Mouse (Mus musculus) erythroblast, embryonic 14.5 days (primary cell): ENCODE data around the gene Numbl. TPM values are rescaled to one million over a fixed set of nuclear protein-coding genes. Genes with fewer than 3 reads are reported as not detected.

Experiments used
- H3K27me3 ChIP-seq: 2 replicates; pipeline ENCODE4 v1.6.1; 2012; ENCODE audit warnings: inconsistent platforms; ENCODE audit not compliant: control insufficient read depth
- H3K36me3 ChIP-seq: 2 replicates; pipeline ENCODE4 v1.6.1; 2012; ENCODE audit warnings: mild to moderate bottlenecking, inconsistent platforms; ENCODE audit not compliant: control insufficient read depth
- H3K4me1 ChIP-seq: 2 replicates; pipeline ENCODE4 v1.6.1; 2012; ENCODE audit warnings: inconsistent platforms; ENCODE audit not compliant: control insufficient read depth
- H3K4me3 ChIP-seq: replicated peaks from 2 replicates; pipeline ENCODE3; 2012; ENCODE audit warnings: moderate library complexity, mild to moderate bottlenecking, inconsistent platforms
- H3K9me3 ChIP-seq: 2 replicates; pipeline ENCODE4 v1.6.1; 2012; ENCODE audit warnings: low read length, inconsistent platforms, mixed read lengths; ENCODE audit not compliant: control insufficient read depth
- GATA1 ChIP-seq: IDR thresholded peaks from 2 replicates; pipeline ENCODE4 v1.6.1; 2012; ENCODE audit warnings: low read length, inconsistent platforms, mixed read lengths
- TAL1 ChIP-seq: IDR thresholded peaks from 3 replicates; pipeline ENCODE4 v1.6.1; 2012; ENCODE audit warnings: low read length, inconsistent platforms, mixed read lengths
- polyA plus RNA-seq: library from polyadenylated mRNA; stranded (reverse); fragments of >175 nt; gene quantifications from 2 replicates; pipeline ENCODE4 v1.2.3, GENCODE M21; 2012

Numbl gene
- polyA plus RNA-seq, 1 experiment: 0.09 TPM

- Histone ChIP-seq H3K9me3 (peaks cover 14% of the 10 kb centered on the region), H3K27me3 (peaks cover 100% of the 10 kb centered on the region), H3K4me3 (peak overlapping the region; percentile 49), H3K36me3 (no peaks in the 10 kb centered on the region), H3K4me1 (peaks cover 45% of the 10 kb centered on the region)
- TF ChIP-seq GATA1 (no peak), TAL1 (no peak)
Observed at GRCm38 (mm10) chr7:27331541-27331851, 73.3 kb downstream of the Numbl start.

Other genes starting within 250 kb of the Numbl start
- gene Cyp2a12, start 229.4 kb upstream of the Numbl start, polyA plus RNA-seq: not detected in 2 replicates
- gene Cyp2f2, start 138.5 kb upstream of the Numbl start, polyA plus RNA-seq: not detected in 2 replicates
- gene Cyp2t4, start 104.7 kb upstream of the Numbl start, polyA plus RNA-seq: not detected in 2 replicates
- 4.2 and 5.2 TPM in 2 replicates for gene Egln2, start 91.6 kb upstream of the Numbl start, polyA plus RNA-seq
- gene Rab4b, start 79.5 kb upstream of the Numbl start, polyA plus RNA-seq: 12.0 and 13.5 TPM in 2 replicates
- gene Gm21983, start 77.3 kb upstream of the Numbl start, polyA plus RNA-seq: 0.07 TPM in 1 of 2 replicates, not detected in the other
- gene Mia, start 77.3 kb upstream of the Numbl start, polyA plus RNA-seq: not detected in 2 replicates
- gene BC024978, start 62.7 kb upstream of the Numbl start, polyA plus RNA-seq: 0.16 and 0.19 TPM in 2 replicates
- 33.0 and 34.3 TPM in 2 replicates for gene Snrpa, start 62.2 kb upstream of the Numbl start, polyA plus RNA-seq
- gene Itpkc, start 29.8 kb upstream of the Numbl start, polyA plus RNA-seq: 0.12 TPM in 2 replicates
- gene Coq8b, start 25.4 kb upstream of the Numbl start, polyA plus RNA-seq: 2.7 and 2.8 TPM in 2 replicates
- gene Ltbp4, start 79.3 kb downstream of the Numbl start, polyA plus RNA-seq: 0.01 and 0.03 TPM in 2 replicates
- 13.0 and 15.9 TPM in 2 replicates for gene Shkbp1, start 97.6 kb downstream of the Numbl start, polyA plus RNA-seq
- not detected in 2 replicates for gene Gm20479, start 99.0 kb downstream of the Numbl start, polyA plus RNA-seq
- gene Sptbn4, start 189.3 kb downstream of the Numbl start, polyA plus RNA-seq: 0.01 and 0.02 TPM in 2 replicates
- gene Blvrb, start 189.5 kb downstream of the Numbl start, polyA plus RNA-seq: 842 and 917 TPM in 2 replicates
- gene Sertad3, start 215.3 kb downstream of the Numbl start, polyA plus RNA-seq: 9.6 and 9.9 TPM in 2 replicates
- gene Sertad1, start 228.5 kb downstream of the Numbl start, polyA plus RNA-seq: 17.9 and 18.5 TPM in 2 replicates
- 0.41 TPM in 2 replicates for gene Prx, start 240.9 kb downstream of the Numbl start, polyA plus RNA-seq